ENCODE assay signal across 21 mouse cellular contexts in the genomic region with DNA sequence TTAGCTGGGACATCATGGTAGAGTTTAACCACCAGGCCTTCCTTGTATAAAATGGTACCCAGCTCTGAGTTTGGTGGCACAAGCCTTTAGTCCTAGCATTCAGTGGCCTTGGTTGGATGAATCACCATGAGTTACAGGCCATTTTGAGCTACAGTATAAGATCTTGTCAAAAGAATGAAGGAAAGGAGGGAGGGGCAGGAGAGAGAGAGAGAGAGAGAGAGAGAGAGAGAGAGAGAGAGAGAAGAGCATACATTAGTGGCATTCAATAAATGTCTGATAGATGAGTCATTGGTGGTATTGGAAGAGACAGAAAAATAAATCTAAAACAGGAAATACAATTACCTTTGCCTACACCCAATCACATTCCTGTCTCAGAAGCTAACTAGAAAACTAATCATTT. TPM values are rescaled to one million over a fixed set of nuclear protein-coding genes. Genes with fewer than 3 reads are reported as not detected.
DNase-seq lines count a peak whose midpoint lies in the region; ATAC-seq and TF ChIP-seq lines count a peak whose summit lies in the region.
"Had no signal": no experiment of that assay in that cellular context is flagged by ENCODE, and none has a peak within 500 bp of the region (broad histone marks: within the 10 kb centered on the region; RNA-seq: fewer than 3 reads in every experiment).

No protein-coding gene starts in this region.

- H3K36me3 ChIP-seq in liver, embryonic 11.5 days (ENCODE audit: control insufficient read depth, insufficient read depth, low read length): no peaks in the 10 kb centered on the region
- H3K36me3 ChIP-seq: forebrain, embryonic 12.5 days had no signal

- H3K27ac ChIP-seq in embryonic fibroblast, embryonic 13.5 days (ENCODE audit: insufficient read depth, low read length): peak overlapping the region; percentile 30; the same call in 1 of the 2 replicates
- H3K27ac ChIP-seq in liver, embryonic 11.5 days (ENCODE audit: low read depth, low read length): no peak overlapping the region
- H3K27ac ChIP-seq: embryonic facial prominence, embryonic 10.5 days; embryonic facial prominence, embryonic 12.5 days; forebrain, embryonic 10.5 days; forebrain, embryonic 12.5 days had no signal

- no peak for ATAC-seq in liver, embryonic 11.5 days (replicated peaks; ENCODE audit: low FRiP score)
- ATAC-seq: activated CD4-positive, CD25-positive, alpha-beta regulatory T cell, adult 4 months; forebrain, embryonic 14.5 days; forebrain, embryonic 16.5 days; Patski had no signal

- H3K27me3 ChIP-seq in liver, embryonic 11.5 days (replicated peaks; ENCODE audit: control insufficient read depth, insufficient read depth, low read length): no peaks in the 10 kb centered on the region
- H3K27me3 ChIP-seq: embryonic facial prominence, embryonic 12.5 days; forebrain, embryonic 12.5 days; Patski had no signal

- H3K4me2 ChIP-seq in liver, embryonic 11.5 days: no peak overlapping the region
- H3K4me2 ChIP-seq: embryonic facial prominence, embryonic 12.5 days; forebrain, embryonic 12.5 days had no signal

- no peaks in the 10 kb centered on the region for H3K9me3 ChIP-seq in liver, embryonic 11.5 days (ENCODE audit: control insufficient read depth, low read length)
- H3K9me3 ChIP-seq: embryonic facial prominence, embryonic 12.5 days; forebrain, embryonic 12.5 days had no signal

- DNase-seq in 3134 (ENCODE audit: extremely low read depth, insufficient read length, low spot score): peak; percentile 28
- peak; percentile 55 for DNase-seq in 3T3-L1 (ENCODE audit: low read depth, low spot score)
- DNase-seq in layer of hippocampus, adult 8-10 months (ENCODE audit: low spot score in 2 of 2): no peak
- no peak for DNase-seq in liver, embryonic 11.5 days (ENCODE audit: low spot score)
- DNase-seq: adrenal gland, adult 8-10 months; adrenal gland, postnatal 14 days; adrenal gland, postnatal 36 days; cerebellum, adult 11-12 months; cerebellum, adult 2 months; cerebellum, adult 9-10 months; cerebellum, postnatal 25 days had no signal

- H3K4me1 ChIP-seq in embryonic fibroblast, embryonic 13.5 days (ENCODE audit: control insufficient read depth, insufficient read depth, low read length): peaks cover 6% of the 10 kb centered on the region
- H3K4me1 ChIP-seq in liver, embryonic 11.5 days (replicated peaks; ENCODE audit: control insufficient read depth, insufficient read depth, low read length): no peaks in the 10 kb centered on the region
- H3K4me1 ChIP-seq: embryonic facial prominence, embryonic 10.5 days; embryonic facial prominence, embryonic 12.5 days; forebrain, embryonic 10.5 days; forebrain, embryonic 12.5 days had no signal

- no peak overlapping the region for H3K4me3 ChIP-seq in embryonic fibroblast, embryonic 13.5 days (ENCODE audit: insufficient read depth, low read length)
- no peak overlapping the region for H3K4me3 ChIP-seq in liver, embryonic 11.5 days (ENCODE audit: low read depth, low read length)
- H3K4me3 ChIP-seq: embryonic facial prominence, embryonic 10.5 days; embryonic facial prominence, embryonic 12.5 days; erythroblast, embryonic 14.5 days; forebrain, embryonic 10.5 days; forebrain, embryonic 12.5 days had no signal

- TF ChIP-seq CTCF in embryonic fibroblast, embryonic 13.5 days (IDR thresholded peaks at IDR 0.05; ENCODE audit: borderline replicate concordance, insufficient read depth, low read length): no peak

- no peak overlapping the region for H3K9ac ChIP-seq in liver, embryonic 11.5 days (ENCODE audit: low read depth, low read length)
- H3K9ac ChIP-seq: embryonic facial prominence, embryonic 12.5 days; forebrain, embryonic 12.5 days had no signal

- no peak for TF ChIP-seq POLR2A in embryonic fibroblast, embryonic 13.5 days (IDR thresholded peaks at IDR 0.05; ENCODE audit: low read depth, low read length)

RNA-seq across cellular contexts. Expression of a gene that starts 37.5 kb away (rescaled TPM):
- polyA plus RNA-seq in embryonic fibroblast, embryonic 13.5 days (2011; ENCODE audit: insufficient read length, low read depth, missing spikeins): 31.0 and 31.1 TPM in 2 replicates
- 10 to 100 TPM; 67.6 to 82.7 (median 71.8) TPM for total RNA-seq in layer of hippocampus, adult 8-10 months (2022)
- polyA plus RNA-seq in liver, embryonic 11.5 days (2014; fragmentation: Nextera tagmentation; extraction: Ambion mirVana): 6.8 and 7.8 TPM in 2 replicates

Comparison
In these comparisons a context has a peak if more than half of its experiments do, and no peak if none do; other contexts are left out.
1. DNase-seq: peak in 3134 (single experiment) and 3T3-L1 (single experiment); none in layer of hippocampus, adult 8-10 months (0 of 2) and liver, embryonic 11.5 days (single experiment).